Mouse (Mus musculus): ENCODE measurements around the gene Atxn1.

- no peak for TF ChIP-seq CTCF (IDR thresholded peaks at IDR 0.05; ENCODE audit: extremely low read depth, insufficient read depth, low read length)
- no peak for TF ChIP-seq POLR2A (IDR thresholded peaks at IDR 0.05; ENCODE audit: extremely low read depth, insufficient read depth, low read length)
Observed at GRCm38 (mm10) chr13:45778171-45778570, 186.6 kb downstream of the Atxn1 start.

Data from cortical plate, adult 2 months (tissue).